Mouse (Mus musculus) thymus, postnatal 25 days (tissue): Measurements from ENCODE around the gene Os9.
"Not testable (repeated sequence)": the region's sequence is repeated elsewhere in the genome, so short reads cannot be mapped to it uniquely, and the experiment has no call there.

Source experiments
- DNase-seq: peaks from one replicate; pipeline ENCODE4 v3.0.0; 2022

Os9 gene

DNA sequence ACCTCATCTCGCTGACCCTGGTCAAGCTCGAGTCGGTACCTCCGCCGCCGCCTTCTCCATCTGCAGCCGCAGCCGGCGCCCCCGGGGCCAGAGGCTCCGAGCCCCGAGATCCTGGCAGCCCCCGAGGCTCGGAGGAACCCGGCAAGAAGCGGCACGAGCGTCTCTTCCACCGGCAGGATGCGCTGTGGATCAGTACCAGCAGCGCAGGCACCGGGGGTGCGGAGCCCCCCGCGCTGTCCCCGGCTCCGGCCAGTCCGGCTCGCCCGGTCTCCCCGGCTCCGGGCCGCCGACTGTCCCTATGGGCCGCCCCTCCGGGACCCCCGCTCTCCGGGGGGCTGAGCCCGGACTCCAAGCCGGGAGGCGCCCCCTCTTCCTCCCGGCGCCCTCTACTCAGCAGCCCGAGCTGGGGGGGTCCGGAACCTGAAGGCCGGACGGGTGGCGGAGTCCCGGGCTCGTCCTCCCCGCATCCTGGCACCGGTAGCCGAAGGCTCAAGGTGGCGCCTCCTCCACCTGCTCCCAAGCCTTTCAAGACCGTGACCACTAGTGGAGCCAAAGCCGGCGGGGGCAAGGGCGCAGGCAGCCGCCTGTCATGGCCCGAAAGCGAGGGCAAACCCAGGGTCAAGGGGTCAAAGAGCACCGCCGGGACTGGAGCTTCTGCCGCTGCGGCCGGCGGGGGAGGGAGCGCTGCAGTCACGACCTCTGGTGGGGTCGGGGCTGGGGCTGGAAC, 41.1 kb downstream of the Os9 start:
- no peak for DNase-seq

DNA sequence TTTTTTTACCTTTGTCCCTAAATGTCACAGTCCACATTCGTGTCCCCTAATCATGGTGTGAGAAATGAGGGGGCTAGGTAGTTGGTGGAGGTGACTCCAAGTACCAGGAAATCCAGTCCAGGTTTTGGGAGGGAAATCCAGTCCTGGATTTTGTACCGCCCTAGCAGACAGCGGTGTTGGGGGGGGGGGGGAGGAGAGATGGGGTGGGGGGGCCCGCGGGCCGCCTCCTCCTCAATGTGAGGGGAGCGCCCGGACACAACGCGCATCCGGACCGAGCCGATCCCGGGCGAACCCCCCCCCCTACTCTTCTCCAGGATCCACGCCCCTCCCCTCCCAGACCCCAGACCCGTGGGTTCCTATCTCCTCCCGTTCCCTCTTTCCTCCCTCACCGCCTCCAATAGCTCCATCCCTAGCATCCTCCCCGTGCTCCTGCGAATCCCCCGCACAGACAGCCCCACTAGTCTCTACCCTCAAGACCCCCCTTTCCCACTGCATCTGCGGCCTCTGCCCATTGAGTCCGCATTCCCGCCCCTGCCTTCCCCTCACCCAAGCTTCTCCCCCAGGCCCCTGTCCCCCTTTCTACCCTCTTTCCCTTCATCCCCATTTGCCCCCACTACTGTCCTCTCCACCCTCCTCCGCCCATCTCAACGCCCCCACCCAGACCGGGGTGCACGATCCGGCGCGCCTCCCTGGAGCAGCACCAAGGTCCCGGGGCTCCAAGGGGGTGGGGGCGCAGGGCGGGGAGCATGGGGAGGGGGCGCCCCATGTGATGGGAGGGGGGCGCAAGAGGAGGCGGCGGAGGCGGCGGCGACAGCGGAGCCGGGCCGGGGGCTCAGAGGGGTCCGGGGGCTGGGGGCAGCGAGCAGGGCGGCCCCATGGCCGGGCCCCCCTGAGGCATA, 42.0 kb downstream of the Os9 start:
- no peak for DNase-seq

DNA sequence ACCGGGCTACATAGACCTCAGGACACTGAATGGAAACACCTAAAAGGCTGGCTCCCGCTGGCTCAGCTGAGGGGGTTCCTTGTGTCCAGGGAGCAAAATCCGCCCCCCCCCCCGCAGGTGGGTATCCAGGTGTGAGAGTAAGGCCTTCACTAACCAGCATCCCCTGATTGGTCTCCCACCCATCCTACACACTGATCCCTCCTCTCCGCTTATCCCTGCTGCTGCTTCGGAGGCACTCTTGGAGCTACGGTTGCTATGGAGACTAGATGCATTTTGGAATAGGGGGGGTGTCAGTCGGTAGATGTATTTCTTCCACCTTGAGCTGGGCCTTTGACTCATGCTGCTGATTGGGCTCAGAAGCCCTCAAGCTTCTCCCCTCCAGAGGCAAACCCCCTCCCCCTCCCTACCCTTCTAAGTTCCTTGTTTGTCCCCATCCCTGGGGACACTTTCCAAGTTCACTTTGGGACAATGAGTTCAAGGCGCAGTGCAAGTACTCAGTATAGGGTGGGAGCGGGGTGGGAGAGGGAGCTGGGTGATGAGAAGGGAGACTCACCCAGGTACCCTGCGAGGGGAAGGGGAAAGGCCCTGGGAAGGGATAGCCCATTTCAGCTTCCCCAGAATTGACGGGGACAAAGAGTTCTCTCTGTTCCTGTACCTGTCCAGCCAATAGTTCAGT, 42.8 kb downstream of the Os9 start:
- no peak for DNase-seq

DNA sequence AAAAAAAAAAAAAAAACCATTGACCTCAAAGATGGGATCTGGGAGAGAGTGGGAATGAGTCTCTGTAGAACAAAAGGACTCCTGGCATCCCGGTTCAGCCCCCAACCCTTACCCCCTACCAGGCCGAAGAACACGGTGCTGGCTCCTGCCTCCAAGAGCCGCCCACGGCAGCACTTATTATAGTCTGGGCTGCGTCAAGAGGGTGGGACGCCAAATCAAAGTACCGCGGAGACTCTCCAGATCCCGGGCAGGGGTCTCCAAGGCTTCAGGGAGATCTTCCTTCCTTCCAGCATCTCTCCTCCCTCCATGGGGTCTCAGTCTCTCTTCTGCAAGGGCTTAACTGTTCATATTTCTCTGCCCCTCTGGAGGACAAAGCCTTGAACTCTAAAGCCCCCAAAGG, 43.4 kb downstream of the Os9 start:
- no peak for DNase-seq

DNA sequence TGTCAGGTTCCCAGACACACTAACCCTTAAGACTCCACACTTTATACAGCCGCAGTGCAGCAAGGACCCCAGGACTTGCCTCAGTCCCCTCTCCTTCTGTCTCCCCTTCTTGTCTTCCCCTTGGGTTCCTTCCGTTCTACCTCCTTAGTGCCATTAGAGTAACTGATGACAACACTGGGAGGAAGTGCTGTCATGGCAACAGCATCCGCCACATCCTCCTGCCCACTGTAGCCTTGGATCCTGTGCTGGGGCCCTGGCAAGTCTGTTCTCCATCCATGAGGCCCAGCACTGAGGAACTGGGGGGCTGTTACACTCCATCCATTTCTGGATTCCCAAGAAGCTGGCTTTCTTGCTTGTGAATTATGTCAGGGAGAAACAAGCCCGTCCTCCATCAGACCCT, 44.8 kb downstream of the Os9 start:
- peak; percentile 72 for DNase-seq

DNA sequence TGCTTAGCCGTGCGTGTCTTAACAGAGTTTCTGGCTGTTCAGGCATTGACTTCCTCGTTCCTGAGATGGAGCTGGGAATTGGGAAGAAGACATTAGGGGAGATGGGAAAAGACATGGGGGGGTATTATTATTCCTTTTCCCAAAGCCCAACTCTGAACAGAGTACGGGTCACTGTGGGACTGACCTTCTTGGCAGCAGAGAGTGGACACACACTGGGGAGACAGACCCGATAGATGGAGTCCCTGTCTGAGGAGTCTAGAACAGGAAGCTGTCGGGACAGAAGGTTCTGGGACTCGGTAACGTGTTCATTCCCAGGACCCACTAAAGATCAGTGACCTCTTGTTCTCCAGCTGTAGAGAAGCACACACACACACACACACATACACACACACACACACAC, 45.3 kb downstream of the Os9 start:
- no peak for DNase-seq

DNA sequence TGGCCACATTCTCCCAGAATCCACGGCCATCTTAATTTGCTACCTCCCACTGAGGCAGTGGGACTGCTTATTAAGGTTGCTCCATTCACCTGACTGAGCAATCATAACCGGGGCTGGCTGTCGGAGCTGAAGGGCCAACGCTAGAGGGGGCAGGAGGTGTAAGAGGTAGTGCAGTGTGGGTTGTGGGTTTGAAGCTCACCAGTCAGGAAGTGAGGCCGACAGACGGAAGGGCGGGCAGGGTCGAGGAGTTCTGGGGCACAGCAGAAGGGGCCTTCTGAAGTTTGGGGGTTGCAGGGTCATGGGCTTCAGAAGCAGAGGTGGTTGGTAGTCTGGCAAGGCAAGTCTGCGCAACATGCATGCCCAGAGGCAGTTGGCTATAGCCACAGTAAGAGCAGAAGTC, 45.9 kb downstream of the Os9 start, which contains the start of gene Agap2:
Gene Agap2, plus strand, starts transcription at position 205 of the 400 bp plus-strand sequence.
- DNase-seq: peak; percentile 90

DNA sequence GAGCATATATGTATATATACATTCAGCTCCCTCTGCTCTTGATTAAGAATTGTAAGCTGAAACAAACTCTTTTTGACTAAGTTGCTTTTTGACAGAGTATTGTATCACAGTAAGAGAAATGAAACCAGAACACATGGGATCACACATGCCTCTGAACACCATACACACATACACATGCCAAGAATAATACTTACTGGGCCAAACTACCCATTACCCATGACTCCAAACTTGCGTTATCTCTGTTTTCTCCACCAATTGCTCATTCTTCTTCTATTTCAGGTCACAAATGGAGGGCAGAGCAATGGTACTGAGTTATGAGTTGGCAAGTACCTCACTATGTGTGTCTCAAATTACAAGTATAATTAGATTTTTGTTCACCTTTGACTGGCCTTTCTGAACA, 47.0 kb downstream of the Os9 start:
- DNase-seq: no peak

DNA sequence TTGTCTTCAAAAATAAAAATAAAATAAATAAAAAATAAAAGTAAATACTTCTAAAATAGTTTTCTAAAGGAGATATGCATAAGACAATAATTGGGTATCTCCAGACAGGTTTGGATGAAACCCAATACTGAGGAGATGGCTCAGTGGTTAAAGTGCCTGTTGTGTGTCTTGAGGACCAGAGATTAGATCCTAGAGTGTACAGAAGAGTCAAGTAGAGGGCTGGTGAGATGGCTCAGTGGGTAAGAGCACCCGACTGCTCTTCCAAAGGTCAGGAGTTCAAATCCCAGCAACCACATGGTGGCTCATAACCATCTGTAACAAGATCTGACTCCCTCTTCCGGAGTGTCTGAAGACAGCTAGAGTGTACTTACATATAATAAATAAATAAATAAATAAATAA, 48.0 kb downstream of the Os9 start:
- not testable (repeated sequence) for DNase-seq

DNA sequence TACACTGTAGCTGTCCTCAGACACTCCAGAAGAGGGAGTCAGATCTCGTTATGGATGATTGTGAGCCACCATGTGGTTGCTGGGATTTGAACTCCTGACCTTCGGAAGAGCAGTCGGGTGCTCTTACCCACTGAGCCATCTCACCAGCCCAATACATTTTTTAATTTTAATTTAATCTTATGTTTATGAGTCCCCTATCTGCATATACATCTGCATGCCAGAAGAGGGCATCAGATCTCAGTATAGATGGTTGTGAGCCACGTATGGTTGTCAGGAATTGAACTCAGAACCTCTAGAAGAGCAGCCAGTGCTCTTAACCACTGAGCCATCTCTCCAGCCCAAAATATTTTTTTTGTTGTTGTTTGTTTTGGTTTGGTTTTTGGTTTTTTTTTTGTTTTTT, 48.7 kb downstream of the Os9 start:
- DNase-seq: not testable (repeated sequence)

DNA sequence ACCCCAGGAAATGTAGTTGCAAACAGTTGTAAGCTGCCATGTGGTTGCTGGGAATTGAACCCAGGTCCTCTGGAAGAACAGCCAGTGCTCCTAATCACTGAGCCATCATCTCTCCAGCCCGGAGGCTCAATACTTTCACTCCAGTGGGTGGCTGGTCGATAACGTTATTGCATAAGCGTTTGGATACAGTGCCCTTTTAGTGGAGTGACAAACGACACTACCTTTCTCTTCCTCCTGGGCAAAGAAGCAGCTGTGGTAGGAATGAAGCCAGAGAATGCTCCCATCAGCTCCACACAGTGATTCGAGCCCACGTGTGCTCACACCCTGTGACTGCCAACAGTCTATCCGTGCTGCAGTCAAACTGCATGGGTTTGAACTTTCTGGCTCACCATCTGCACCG, 49.7 kb downstream of the Os9 start:
- no peak for DNase-seq

DNA sequence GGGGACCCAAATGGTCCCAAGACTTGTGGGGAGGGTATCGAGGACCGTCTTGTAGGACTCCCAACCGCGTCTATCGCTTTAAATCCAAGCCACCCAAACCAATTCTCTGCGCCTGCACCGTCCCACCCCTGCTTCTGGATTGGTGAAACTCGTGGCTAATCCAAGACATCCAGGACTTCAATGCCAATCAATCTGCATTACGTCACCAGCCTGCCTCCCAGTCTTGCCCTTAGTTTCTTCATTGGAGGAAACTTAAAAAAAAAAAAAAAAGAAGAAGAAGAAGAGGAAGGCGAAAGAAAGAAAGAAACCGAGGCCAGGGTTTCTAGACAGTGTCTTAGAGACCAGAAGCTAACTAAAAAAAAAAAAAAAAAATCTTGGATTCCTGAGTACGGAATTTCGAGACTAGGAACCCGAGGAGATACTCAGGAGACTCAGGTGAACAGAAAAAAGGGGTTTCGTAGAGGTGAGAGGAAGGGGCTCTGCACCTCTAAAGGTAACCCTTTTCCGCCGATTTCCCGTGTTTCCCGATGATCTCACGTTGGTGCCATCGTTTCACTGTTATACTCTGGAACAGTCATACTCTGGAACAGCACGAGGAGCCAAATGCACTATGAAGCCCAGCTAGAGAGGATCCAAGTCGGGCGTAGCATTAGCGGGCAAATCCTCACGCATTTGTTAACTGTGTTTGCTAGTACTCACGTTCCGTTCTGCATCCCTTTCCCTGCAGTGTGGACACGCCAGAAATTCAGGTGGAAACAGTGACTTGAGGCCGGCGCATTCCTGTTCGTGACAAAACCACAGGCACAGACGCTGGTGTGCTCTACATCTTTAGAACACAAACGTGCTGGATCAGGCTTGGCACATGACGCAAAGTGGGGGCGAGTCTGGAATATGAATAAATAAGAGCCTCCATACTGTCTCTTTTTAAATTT, 50.5 kb downstream of the Os9 start, which contains the start of gene Tspan31:
Gene Tspan31, minus strand, starts transcription at position 75 of the 932 bp plus-strand sequence.
- peak; percentile 46 for DNase-seq

DNA sequence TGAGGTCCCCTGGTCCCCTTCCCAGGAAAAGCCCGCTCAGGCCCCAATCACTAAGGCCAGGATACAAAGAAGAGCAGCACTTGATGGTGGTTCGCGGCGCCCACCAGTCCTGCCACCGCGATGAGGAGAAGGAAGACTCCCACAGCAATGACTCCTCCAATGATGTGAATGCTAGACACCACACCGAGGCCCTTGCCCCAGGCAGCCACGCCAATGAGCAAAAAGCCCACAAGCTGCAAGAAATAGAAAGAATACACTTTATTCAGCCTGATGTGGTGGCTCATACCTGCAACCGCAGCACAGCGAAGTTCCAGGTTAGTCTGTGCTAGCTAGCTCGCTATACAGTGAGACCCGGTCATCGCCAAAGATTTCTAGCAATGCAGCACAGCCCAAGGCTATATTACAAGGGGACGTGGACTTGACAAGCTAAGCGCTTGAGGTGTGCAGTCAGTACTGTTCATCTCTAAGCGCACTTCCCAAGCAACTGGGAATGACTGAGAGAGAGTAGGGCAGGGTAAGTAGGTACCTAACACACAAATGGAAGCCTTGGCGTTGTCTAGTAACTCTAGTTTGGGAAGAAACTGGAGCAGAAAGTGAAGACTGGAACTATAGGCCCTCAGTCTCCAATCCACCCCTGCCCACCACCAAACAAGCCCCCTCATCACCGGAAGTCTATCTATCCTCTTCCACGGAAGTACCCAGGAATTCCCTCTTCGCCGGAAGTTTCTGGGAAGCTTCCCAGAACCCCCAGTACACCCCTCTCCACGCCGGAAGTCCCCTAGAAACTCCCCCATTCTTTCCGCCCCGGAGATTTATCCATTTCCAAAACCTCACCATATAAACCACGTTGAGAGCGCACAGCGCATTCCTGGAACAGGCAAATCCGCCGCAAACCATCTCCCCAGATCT, 51.4 kb downstream of the Os9 start:
- DNase-seq: no peak

DNA sequence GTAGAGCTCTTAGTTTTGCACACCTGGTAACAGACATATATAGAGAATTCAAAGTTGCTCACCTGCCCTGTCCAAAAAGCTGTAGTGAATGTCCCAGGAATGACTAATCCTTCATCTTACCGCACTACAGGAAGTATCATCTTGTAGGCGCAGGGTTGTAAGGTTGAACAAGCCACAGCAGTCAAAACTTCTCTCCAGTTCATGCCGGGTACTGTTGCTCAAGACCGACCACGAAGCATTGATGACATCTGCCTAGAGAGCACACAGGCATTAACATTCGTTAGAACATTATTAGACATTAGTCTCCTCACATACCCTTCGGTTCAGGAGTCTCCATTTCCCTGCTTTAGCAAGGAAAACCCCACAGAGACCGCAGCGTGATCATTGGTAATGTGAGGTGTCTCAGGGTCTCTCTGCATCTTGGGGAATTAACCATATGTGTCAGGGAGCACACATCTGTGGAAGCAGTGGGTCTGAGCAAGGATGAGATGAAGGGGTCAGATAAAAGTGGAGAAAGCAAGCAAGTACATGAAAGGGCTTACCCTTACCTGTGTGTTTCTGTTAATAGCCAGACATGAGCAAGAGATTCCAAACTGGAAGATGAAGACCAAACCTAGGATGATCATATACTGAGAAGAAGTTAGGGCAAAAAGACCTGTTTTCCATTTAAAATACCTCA, 52.4 kb downstream of the Os9 start:
- DNase-seq: no peak

DNA sequence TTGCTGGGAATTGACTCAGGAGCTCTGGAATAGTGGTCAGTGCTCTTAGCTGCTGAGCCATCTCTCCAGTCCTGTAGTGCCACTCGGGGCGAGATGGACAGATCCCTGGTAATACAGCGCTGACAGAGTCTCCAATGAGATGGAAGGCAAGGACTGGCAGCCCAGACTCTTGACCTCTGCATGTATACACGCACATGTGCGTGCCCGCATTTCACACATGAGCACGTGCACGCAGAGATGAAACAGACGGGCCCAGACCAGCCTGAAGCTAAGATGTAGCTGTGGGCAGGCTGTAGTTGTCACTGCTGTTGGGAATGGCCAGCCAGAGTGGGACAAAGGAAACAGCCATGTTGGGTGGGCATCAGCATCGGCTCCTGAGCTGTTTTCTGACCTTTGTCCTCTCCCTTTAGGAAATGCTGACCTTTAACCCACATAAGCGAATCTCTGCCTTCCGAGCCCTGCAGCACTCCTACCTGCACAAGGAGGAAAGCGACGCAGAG, 54.4 kb downstream of the Os9 start:
- no peak for DNase-seq

DNA sequence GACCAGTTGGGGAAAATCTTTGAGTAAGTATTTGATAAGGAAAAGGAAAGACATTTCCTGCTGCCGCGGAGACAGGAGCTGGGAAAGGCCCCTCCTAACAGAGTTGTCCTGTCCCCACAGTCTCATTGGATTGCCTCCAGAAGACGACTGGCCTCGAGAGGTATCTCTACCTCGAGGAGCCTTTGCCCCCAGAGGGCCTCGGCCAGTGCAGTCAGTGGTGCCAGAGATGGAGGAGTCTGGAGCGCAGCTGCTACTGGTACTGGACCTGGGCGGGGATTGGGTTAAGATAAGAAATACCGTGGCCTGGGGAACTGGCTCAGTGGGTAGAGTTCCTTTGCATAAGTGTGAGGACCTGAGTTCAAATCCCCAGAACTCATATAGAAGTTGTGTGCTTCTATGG, 55.0 kb downstream of the Os9 start:
- no peak for DNase-seq

DNA sequence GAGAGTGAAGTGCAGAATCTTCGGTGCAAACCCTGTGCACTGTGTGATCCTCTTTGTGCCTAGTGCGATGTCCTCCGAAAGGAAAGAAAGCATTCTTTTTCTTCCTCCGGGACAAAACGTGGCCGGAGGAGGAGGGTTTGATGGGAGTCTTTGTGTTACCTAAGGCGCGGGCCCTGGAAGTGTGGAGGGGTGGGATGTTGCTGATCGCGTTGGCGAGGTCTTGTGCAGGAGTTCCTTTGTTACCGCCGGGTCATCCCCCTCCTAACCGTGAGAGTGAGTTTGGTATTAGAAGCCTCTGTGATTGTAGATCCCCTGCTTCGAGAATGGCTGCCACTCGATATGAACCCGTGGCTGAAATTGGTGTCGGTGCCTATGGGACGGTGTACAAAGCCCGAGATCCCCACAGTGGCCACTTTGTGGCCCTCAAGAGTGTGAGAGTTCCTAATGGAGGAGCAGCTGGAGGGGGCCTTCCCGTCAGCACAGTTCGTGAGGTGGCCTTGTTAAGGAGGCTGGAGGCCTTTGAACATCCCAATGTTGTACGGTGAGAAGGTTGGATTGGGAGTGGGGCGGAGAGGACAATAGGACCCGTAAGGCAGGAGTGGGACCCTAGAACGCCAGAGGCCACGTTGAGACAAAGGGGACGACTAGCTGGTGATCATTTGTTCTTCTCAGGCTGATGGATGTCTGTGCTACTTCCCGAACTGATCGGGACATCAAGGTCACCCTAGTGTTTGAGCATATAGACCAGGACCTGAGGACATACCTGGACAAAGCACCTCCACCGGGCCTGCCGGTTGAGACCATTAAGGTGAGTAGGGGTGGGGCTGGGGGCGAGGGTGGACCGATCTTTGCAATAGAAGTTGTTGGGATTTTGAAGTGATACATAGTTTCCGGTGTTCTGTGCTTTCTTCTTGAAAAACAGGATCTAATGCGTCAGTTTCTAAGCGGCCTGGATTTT, 56.7 kb downstream of the Os9 start:
- DNase-seq: peak; percentile 33

DNA sequence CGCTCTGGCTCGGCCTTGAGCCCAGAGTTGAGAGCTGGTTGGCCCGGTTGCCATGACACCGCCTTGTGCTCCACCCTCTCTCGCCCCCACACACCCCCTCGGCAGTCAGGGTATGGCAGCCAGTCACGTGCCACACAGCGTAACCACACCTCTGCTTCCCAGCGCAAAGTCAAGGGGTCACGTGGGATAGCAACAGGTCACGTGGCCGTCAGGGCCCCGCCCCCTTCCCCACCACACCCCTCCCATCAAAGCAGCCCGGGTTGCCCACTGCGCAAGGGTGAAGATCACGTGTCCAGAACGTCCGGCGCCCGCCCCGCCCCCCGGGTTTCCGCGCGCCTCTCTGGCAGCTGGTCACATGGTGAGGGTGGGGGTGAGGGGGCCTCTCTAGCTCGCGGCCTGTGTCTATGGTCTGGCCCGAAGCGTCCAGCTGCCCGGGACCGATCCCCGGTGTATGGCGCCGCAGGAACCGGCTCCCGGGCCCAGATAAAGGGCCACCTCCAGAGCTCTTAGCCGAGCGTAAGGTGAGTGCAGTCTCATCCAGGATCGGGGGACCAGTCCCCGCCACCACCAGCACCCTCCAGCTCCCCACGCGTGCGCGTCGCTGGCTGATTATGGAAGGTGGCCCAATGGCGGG, 57.6 kb downstream of the Os9 start, which contains the start of gene Cdk4:
Gene Cdk4, plus strand, starts transcription at position 296 of the 634 bp plus-strand sequence.
- DNase-seq: peak; percentile 97

DNA sequence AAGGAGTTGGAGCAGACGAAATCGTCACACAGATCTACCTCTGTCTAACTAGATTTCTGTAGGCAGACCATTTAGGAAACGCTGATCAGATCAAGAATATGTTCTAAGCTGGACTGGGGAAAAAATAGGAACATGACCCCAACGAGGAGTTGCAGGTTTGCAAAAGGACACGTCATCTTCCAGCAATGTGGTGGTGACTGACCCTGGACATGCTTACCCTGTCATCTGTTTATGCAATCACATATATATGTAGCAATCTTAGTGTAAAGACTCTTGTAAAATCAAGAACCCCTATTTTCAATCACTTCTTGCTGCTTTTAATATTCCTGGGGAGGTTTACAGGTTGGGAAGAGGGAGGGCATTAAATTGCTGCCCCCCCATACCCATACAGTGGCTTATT, 58.4 kb downstream of the Os9 start:
- DNase-seq: no peak
